Mouse (Mus musculus) forebrain, embryonic 12.5 days (tissue): ENCODE measurements around the gene Cstl1. TPM values are rescaled to one million over a fixed set of nuclear protein-coding genes. Genes with fewer than 3 reads are reported as not detected.
"Not testable (repeated sequence)": the region's sequence is repeated elsewhere in the genome, so short reads cannot be mapped to it uniquely, and the experiment has no call there.

ENCODE experiments used
- ATAC-seq: fragments of 200-750 bp; cut with Nextera tagmentation; 2 replicates; pipeline ENCODE4 v1.8.0; 2017; ENCODE audit warnings: moderate TSS enrichment; ENCODE audit not compliant: low FRiP score
- H3K27ac ChIP-seq: fragments of 300-500 bp; sonication (generic); 2 replicates; pipeline ENCODE4 v1.5.1; 2016; ENCODE audit warnings: mild to moderate bottlenecking
- H3K27me3 ChIP-seq: fragments of 300-500 bp; sonication (generic); 2 replicates; pipeline ENCODE4 v1.6.1; 2016; ENCODE audit warnings: mild to moderate bottlenecking
- H3K36me3 ChIP-seq: fragments of 300-500 bp; sonication (generic); replicated peaks from 2 replicates; pipeline ENCODE4 v1.6.1; 2016; ENCODE audit warnings: mild to moderate bottlenecking
- H3K4me1 ChIP-seq: fragments of 300-500 bp; sonication (generic); 2 replicates; pipeline ENCODE4 v1.6.1; 2016
- H3K4me2 ChIP-seq: fragments of 300-500 bp; sonication (generic); 2 replicates; pipeline ENCODE4 v1.6.1; 2016; ENCODE audit warnings: mild to moderate bottlenecking, moderate library complexity
- H3K4me3 ChIP-seq: fragments of 300-500 bp; sonication (generic); replicated peaks from 2 replicates; pipeline ENCODE4 v1.5.1; 2016; ENCODE audit warnings: mild to moderate bottlenecking
- H3K9ac ChIP-seq: fragments of 300-500 bp; sonication (generic); 2 replicates; pipeline ENCODE4 v1.6.1; 2016; ENCODE audit warnings: mild to moderate bottlenecking
- H3K9me3 ChIP-seq: fragments of 300-500 bp; sonication (generic); 2 replicates; pipeline ENCODE4 v1.6.1; 2016
- WGBS: fragments of 180-500 bp; shearing (Covaris S2); methylation state at CpG from one replicate; pipeline ENCODE4 v1.1.7; 2016; 5-methylcytosine and 5-hydroxymethylcytosine counted together
- polyA plus RNA-seq: library from polyadenylated mRNA; unstranded; fragments of >200 nt; fragmentation: Nextera tagmentation; extraction: Ambion mirVana; gene quantifications from 2 replicates; pipeline ENCODE4 v1.2.1, GENCODE M21; 2016

The Cstl1 gene
- polyA plus RNA-seq, 1 experiment from 2014 or later: not detected

DNA sequence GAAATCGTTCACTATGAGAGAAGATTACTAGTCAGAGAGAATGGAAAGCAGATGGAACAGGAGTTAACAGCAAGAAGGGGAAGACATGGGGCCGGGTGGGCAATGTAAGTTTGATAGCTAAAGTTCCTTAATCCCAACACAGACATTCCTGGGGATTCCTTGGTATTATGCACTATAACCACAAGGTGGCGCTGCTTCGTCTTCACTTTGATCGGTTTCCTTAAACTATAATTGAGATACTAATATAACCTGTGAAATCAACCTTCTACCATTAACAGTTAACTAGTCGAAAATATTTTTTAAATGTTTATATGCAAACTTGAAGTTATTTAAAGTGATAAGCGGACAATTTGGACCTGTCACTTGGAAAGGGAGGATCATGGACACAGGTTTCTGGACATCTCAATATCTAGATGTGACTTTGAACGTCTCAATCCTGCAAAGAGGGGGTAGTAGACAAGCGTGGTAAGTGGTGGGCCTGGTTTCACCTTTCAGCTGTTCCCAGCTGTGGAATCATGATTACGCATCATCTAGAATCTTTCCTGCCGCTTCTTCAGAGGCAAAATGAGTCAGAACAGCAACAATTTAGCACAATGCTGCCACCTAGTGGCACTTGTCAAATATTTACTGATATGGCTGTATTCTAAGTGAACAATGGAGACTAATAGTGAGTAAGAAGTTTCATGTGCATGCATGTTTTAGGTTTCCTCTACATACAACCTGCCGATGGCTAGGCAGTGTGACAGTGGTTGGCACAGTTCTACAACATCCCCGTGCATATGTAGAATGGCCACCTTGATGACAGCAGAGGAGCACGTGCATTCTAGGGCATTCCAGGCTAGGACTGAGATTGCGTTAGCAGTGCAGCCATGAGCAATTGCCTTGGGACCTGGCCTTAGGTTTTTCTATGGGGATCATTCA lies 2.0 kb downstream of the Cstl1 start:
- WGBS: 18% methylated on average over 15 of the region's 15 CpGs
- Histone ChIP-seq H3K27me3 (peaks cover 4% of the 10 kb centered on the region; the same call in 1 of the 2 replicates), H3K27ac (no peak overlapping the region), H3K36me3 (no peaks in the 10 kb centered on the region), H3K9ac (0 out of 2 replicates have a peak overlapping the region, but pooled peaks have one; percentile 7), H3K4me2 (peak overlapping the region; percentile 54), H3K4me1 (no peaks in the 10 kb centered on the region; the same call in 1 of the 2 replicates), H3K4me3 (peak overlapping the region; percentile 28), H3K9me3 (no peaks in the 10 kb centered on the region)
- peak; percentile 80 for ATAC-seq

- Histone ChIP-seq H3K27ac (no peak overlapping the region), H3K4me1 (no peaks in the 10 kb centered on the region; the same call in 1 of the 2 replicates), H3K9ac (no peak overlapping the region), H3K4me2 (no peak overlapping the region), H3K27me3 (peaks cover 4% of the 10 kb centered on the region; the same call in 1 of the 2 replicates), H3K4me3 (no peak overlapping the region), H3K9me3 (no peaks in the 10 kb centered on the region), H3K36me3 (no peaks in the 10 kb centered on the region)
- no peak for ATAC-seq
- WGBS: 79% methylated on average over 1 of the region's 1 CpGs
Observed at GRCm38 (mm10) chr2:148754310-148754846, 4.2 kb downstream of the Cstl1 start.

- no peak for ATAC-seq
- Histone ChIP-seq H3K9me3 (no peaks in the 10 kb centered on the region), H3K4me2 (no peak overlapping the region), H3K27ac (no peak overlapping the region), H3K4me3 (no peak overlapping the region), H3K9ac (no peak overlapping the region), H3K27me3 (no peaks in the 10 kb centered on the region), H3K4me1 (no peaks in the 10 kb centered on the region), H3K36me3 (no peaks in the 10 kb centered on the region)
- WGBS: 93% methylated on average over 1 of the region's 1 CpGs
Observed at GRCm38 (mm10) chr2:148763648-148764388, 13.7 kb downstream of the Cstl1 start.

- H3K4me1 ChIP-seq, H3K9ac ChIP-seq, H3K36me3 ChIP-seq, H3K27ac ChIP-seq, H3K27me3 ChIP-seq, ATAC-seq, H3K9me3 ChIP-seq, H3K4me3 ChIP-seq, H3K4me2 ChIP-seq: not testable (repeated sequence)
- WGBS: 79% methylated on average over 4 of the region's 4 CpGs
Observed at GRCm38 (mm10) chr2:148771397-148771796, 21.2 kb downstream of the Cstl1 start, which contains the start of gene Cst11. Gene Cst11, minus strand, starts transcription at chr2:148771497.

DNA sequence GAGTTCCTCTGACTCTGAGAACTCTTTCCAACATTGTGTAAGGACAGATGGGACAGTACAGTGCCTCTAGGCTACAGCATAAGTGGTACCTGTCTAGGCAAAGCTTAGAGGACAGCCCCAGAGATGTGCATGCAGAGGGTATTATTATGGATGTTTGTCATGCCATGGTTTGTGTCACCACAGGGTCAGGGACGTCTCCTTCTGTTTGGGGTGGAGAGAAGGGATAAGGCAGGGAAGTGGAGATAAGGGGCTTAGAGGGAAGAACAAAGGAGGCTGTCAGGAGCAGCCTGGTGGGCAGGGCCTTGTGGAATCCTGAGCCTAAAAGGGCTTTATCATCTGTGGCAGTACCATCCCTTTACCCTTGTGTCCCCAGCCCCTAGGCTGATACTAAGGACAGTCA lies 31.6 kb downstream of the Cstl1 start, which contains the start of gene 8030411F24Rik:
Gene 8030411F24Rik (plus strand): TSS at position 301 of the 400 bp plus-strand sequence.
- Histone ChIP-seq H3K36me3 (no peaks in the 10 kb centered on the region), H3K27me3 (no peaks in the 10 kb centered on the region), H3K4me1 (no peaks in the 10 kb centered on the region), H3K27ac (no peak within 1 kb of the TSS), H3K4me3 (no peak within 1 kb of the TSS), H3K9ac (no peak within 1 kb of the TSS), H3K4me2 (no peak within 1 kb of the TSS), H3K9me3 (no peaks in the 10 kb centered on the region)
- ATAC-seq: no peak
- WGBS: 12% methylated on average over 1 of the region's 1 CpGs

- 92% methylated on average over 6 of the region's 6 CpGs for WGBS
- no peaks in the 10 kb centered on the region for H3K9me3 ChIP-seq
- no peak within 1 kb of the TSS for H3K27ac ChIP-seq
- H3K27me3 ChIP-seq: no peaks in the 10 kb centered on the region
- no peak within 1 kb of the TSS for H3K4me2 ChIP-seq
- H3K4me3 ChIP-seq: no peak within 1 kb of the TSS
- no peak within 1 kb of the TSS for H3K9ac ChIP-seq
- H3K36me3 ChIP-seq: no peaks in the 10 kb centered on the region
- H3K4me1 ChIP-seq: no peaks in the 10 kb centered on the region
- no peak for ATAC-seq
Observed at GRCm38 (mm10) chr2:148789142-148789541, 39.0 kb downstream of the Cstl1 start, which contains the start of gene Cst12. Gene Cst12, plus strand, starts transcription at chr2:148789361.

DNA sequence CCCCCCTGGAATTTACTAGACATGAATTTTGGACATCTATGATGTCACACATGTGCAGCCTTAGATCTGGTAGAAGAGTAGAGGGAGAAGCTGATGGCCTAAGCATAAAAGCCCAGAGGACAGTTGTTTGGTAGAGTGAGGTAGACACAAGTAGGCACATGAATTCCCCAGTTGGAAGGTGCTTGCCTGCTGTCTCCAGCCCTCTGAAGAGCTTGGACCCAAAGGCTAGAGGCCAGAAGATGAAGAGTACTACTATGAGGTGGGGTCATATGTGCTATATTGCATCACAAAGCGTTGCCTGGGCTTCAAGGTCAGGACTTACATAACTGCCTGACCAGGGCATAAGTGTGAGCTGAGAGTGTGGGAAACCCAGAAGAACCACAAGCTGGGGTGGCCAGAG lies 48.3 kb downstream of the Cstl1 start, which contains the start of gene Cst8:
Gene Cst8 (plus strand): TSS at position 301 of the 400 bp plus-strand sequence.
- H3K4me1 ChIP-seq: no peaks in the 10 kb centered on the region
- H3K27me3 ChIP-seq: no peaks in the 10 kb centered on the region
- no peak within 1 kb of the TSS for H3K4me3 ChIP-seq
- WGBS: 89% methylated on average over 1 of the region's 1 CpGs
- H3K9ac ChIP-seq: no peak within 1 kb of the TSS
- ATAC-seq: no peak
- no peaks in the 10 kb centered on the region for H3K9me3 ChIP-seq
- no peak within 1 kb of the TSS for H3K27ac ChIP-seq
- H3K4me2 ChIP-seq: no peak within 1 kb of the TSS
- no peaks in the 10 kb centered on the region for H3K36me3 ChIP-seq

- ATAC-seq: no peak
- Histone ChIP-seq H3K4me1 (no peaks in the 10 kb centered on the region), H3K36me3 (no peaks in the 10 kb centered on the region), H3K9me3 (no peaks in the 10 kb centered on the region), H3K27me3 (no peaks in the 10 kb centered on the region), H3K4me2 (no peak overlapping the region), H3K27ac (no peak overlapping the region), H3K9ac (no peak overlapping the region), H3K4me3 (no peak overlapping the region)
- WGBS: 80% methylated on average over 3 of the region's 3 CpGs
Observed at GRCm38 (mm10) chr2:148801491-148801921, 51.3 kb downstream of the Cstl1 start.

Other genes with a start within 250 kb of the Cstl1 start
- 109 and 114 TPM in 2 replicates for gene Nxt1, start 77.8 kb upstream of the Cstl1 start, polyA plus RNA-seq
- gene Gzf1, start 69.3 kb upstream of the Cstl1 start, polyA plus RNA-seq: 22.8 and 25.7 TPM in 2 replicates
- gene Napb, start 17.9 kb upstream of the Cstl1 start, polyA plus RNA-seq: 18.6 and 19.7 TPM in 2 replicates
- gene Cst11, start 21.1 kb downstream of the Cstl1 start, polyA plus RNA-seq: not detected in 2 replicates
- gene 8030411F24Rik, start 31.7 kb downstream of the Cstl1 start, polyA plus RNA-seq: not detected in 2 replicates
- gene Cst12, start 39.0 kb downstream of the Cstl1 start, polyA plus RNA-seq: not detected in 2 replicates
- not detected in 2 replicates for gene Cst8, start 48.4 kb downstream of the Cstl1 start, polyA plus RNA-seq
- gene Cst13, start 69.7 kb downstream of the Cstl1 start, polyA plus RNA-seq: not detected in 2 replicates
- gene Cst9, start 84.8 kb downstream of the Cstl1 start, polyA plus RNA-seq: not detected in 2 replicates
- not detected in 2 replicates for gene 9230104L09Rik, start 114.7 kb downstream of the Cstl1 start, polyA plus RNA-seq
- gene Cst3, start 125.3 kb downstream of the Cstl1 start, polyA plus RNA-seq: 290 and 307 TPM in 2 replicates